Mouse (Mus musculus): Measurements from ENCODE around the gene Muc3. TPM values are rescaled to one million over a fixed set of nuclear protein-coding genes. Genes with fewer than 3 reads are reported as not detected.
"Not testable (repeated sequence)": the region's sequence is repeated elsewhere in the genome, so short reads cannot be mapped to it uniquely, and the experiment has no call there.

Gene Muc3
- total and polyA plus RNA-seq, 2 experiments from 2014 or later = not detected

GRCm38 (mm10) chr5:137121280-137121679 lies 27.8 kb downstream of the Muc3 start:
- DNase-seq (ENCODE audit: low spot score) (no peak), ATAC-seq (ENCODE audit: low FRiP score) (no peak)
- Histone ChIP-seq H3K27ac (ENCODE audit: low read depth, low read length) (no peak overlapping the region), H3K9me3 (ENCODE audit: low read length) (no peaks in the 10 kb centered on the region), H3K27me3 (ENCODE audit: insufficient read depth, low read length) (no peaks in the 10 kb centered on the region), H3K4me3 (ENCODE audit: low read depth, low read length) (no peak overlapping the region), H3K9ac (replicated peaks; ENCODE audit: low read length, poor library complexity, severe bottlenecking) (no peak overlapping the region), H3K36me3 (ENCODE audit: insufficient read depth, low read length) (no peaks in the 10 kb centered on the region), H3K4me2 (ENCODE audit: low read depth, low read length, poor library complexity, severe bottlenecking) (no peak overlapping the region), H3K4me1 (ENCODE audit: insufficient read depth, low read length) (0 out of 2 replicates have a peak, but pooled peaks cover 8% of the 10 kb centered on the region)
- 85% methylated on average over 4 of the region's 4 CpGs for WGBS
- no peak for TF ChIP-seq CTCF (IDR thresholded peaks at IDR 0.05)

- no peaks in the 10 kb centered on the region for H3K27me3 ChIP-seq (ENCODE audit: insufficient read depth, low read length)
- no peaks in the 10 kb centered on the region for H3K9me3 ChIP-seq (ENCODE audit: low read length)
- no peak overlapping the region for H3K9ac ChIP-seq (replicated peaks; ENCODE audit: low read length, poor library complexity, severe bottlenecking)
- 70% methylated on average over 4 of the region's 4 CpGs for WGBS
- H3K4me1 ChIP-seq (ENCODE audit: insufficient read depth, low read length) = 0 out of 2 replicates have a peak, but pooled peaks cover 12% of the 10 kb centered on the region
- no peak overlapping the region for H3K27ac ChIP-seq (ENCODE audit: low read depth, low read length)
- TF ChIP-seq CTCF (IDR thresholded peaks at IDR 0.05) = no peak
- DNase-seq (ENCODE audit: low spot score) (no peak), ATAC-seq (ENCODE audit: low FRiP score) (no peak)
- H3K36me3 ChIP-seq (ENCODE audit: insufficient read depth, low read length) = no peaks in the 10 kb centered on the region
- no peak overlapping the region for H3K4me2 ChIP-seq (ENCODE audit: low read depth, low read length, poor library complexity, severe bottlenecking)
- H3K4me3 ChIP-seq (ENCODE audit: low read depth, low read length) = no peak overlapping the region
Measured at GRCm38 (mm10) chr5:137118878-137119277, 30.2 kb downstream of the Muc3 start.

GRCm38 (mm10) chr5:137117994-137118393 lies 31.1 kb downstream of the Muc3 start:
- H3K36me3 ChIP-seq (ENCODE audit: insufficient read depth, low read length); H3K27ac ChIP-seq (ENCODE audit: low read depth, low read length); H3K9ac ChIP-seq (replicated peaks; ENCODE audit: low read length, poor library complexity, severe bottlenecking); ATAC-seq (ENCODE audit: low FRiP score); H3K4me2 ChIP-seq (ENCODE audit: low read depth, low read length, poor library complexity, severe bottlenecking); H3K4me3 ChIP-seq (ENCODE audit: low read depth, low read length); DNase-seq (ENCODE audit: low spot score); H3K9me3 ChIP-seq (ENCODE audit: low read length); H3K27me3 ChIP-seq (ENCODE audit: insufficient read depth, low read length): not testable (repeated sequence)
- 83% methylated on average over 3 of the region's 3 CpGs for WGBS
- H3K4me1 ChIP-seq (ENCODE audit: insufficient read depth, low read length) = 0 out of 2 replicates have a peak, but pooled peaks cover 10% of the 10 kb centered on the region

GRCm38 (mm10) chr5:137116987-137117386 lies 32.1 kb downstream of the Muc3 start:
- no peak for ATAC-seq (ENCODE audit: low FRiP score)
- 87% methylated on average over 2 of the region's 2 CpGs for WGBS

GRCm38 (mm10) chr5:137115866-137116847 lies 33.0 kb downstream of the Muc3 start, which contains the start of gene Trim56:
Gene Trim56, minus strand, starts transcription at chr5:137116209.
- no peak within 1 kb of the TSS for H3K27ac ChIP-seq (ENCODE audit: low read depth, low read length)
- peak within 1 kb of the TSS; percentile 32 for H3K4me3 ChIP-seq (ENCODE audit: low read depth, low read length)
- no peaks in the 10 kb centered on the region for H3K27me3 ChIP-seq (ENCODE audit: insufficient read depth, low read length)
- no peaks in the 10 kb centered on the region for H3K9me3 ChIP-seq (ENCODE audit: low read length)
- peak within 1 kb of the TSS; percentile 51 for H3K4me2 ChIP-seq (ENCODE audit: low read depth, low read length, poor library complexity, severe bottlenecking)
- WGBS = 13% methylated on average over 29 of the region's 29 CpGs
- 0 out of 2 replicates have a peak, but pooled peaks cover 4% of the 10 kb centered on the region for H3K4me1 ChIP-seq (ENCODE audit: insufficient read depth, low read length)
- ATAC-seq (ENCODE audit: low FRiP score) = no peak
- H3K36me3 ChIP-seq (ENCODE audit: insufficient read depth, low read length) = no peaks in the 10 kb centered on the region
- no peak for TF ChIP-seq CTCF (IDR thresholded peaks at IDR 0.05)
- H3K9ac ChIP-seq (replicated peaks; ENCODE audit: low read length, poor library complexity, severe bottlenecking) = peak within 1 kb of the TSS; percentile 50
- DNase-seq (ENCODE audit: low spot score) = no peak

More at GRCm38 (mm10) chr5:137116987-137117386, 32.1 kb downstream of the Muc3 start:
- Histone ChIP-seq H3K27me3 (ENCODE audit: insufficient read depth, low read length) (no peaks in the 10 kb centered on the region), H3K27ac (ENCODE audit: low read depth, low read length) (no peak overlapping the region), H3K4me1 (ENCODE audit: insufficient read depth, low read length) (0 out of 2 replicates have a peak, but pooled peaks cover 4% of the 10 kb centered on the region), H3K36me3 (ENCODE audit: insufficient read depth, low read length) (no peaks in the 10 kb centered on the region), H3K4me3 (ENCODE audit: low read depth, low read length) (no peak overlapping the region), H3K9me3 (ENCODE audit: low read length) (no peaks in the 10 kb centered on the region), H3K4me2 (ENCODE audit: low read depth, low read length, poor library complexity, severe bottlenecking) (no peak overlapping the region), H3K9ac (replicated peaks; ENCODE audit: low read length, poor library complexity, severe bottlenecking) (no peak overlapping the region)
- DNase-seq (ENCODE audit: low spot score) = no peak
- TF ChIP-seq CTCF (IDR thresholded peaks at IDR 0.05) = no peak

Data from midbrain, postnatal 0 days (tissue).